In the genomic region with DNA sequence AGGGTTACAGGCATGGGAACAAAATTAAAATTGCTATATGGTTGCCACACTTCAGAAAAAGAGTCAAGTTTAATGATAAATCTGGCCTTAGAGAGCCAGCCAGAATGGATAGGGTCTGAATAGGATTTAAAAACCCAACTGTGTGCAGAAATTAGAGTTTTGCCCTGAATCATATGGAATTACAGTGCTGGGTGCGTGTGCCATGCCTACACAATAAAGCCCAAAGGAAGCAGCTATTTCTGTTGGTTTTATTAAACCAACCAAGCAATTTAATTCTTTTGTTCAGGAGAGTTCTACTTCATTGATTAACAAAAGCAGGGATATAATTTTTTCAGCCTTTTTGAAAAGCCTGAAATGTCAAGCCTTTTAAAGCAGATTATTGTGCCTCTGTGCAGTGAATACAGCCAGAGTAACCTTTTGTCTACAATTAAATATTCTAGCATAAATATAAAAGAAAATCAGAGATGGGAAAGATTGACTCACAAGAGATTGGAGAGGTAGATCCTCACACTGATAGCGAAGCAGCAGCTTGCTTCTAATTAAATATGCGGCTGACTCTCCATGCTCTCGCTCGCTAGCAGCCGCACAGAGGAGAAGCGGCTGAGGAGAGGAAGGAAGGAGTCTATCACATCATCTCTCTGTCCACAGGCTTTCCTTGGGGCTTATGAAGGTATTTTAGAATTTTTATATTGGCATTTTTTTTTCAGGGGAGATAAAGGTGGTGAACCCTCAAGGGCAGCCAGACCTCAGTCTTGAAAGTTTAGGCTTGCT, we compare ENCODE assay signal across 11 mouse cellular contexts. TPM values are rescaled to one million over a fixed set of nuclear protein-coding genes. Genes with fewer than 3 reads are reported as not detected.
DNase-seq lines count a peak whose midpoint lies in the region; ATAC-seq and TF ChIP-seq lines count a peak whose summit lies in the region.
"Had no signal": no experiment of that assay in that cellular context is flagged by ENCODE, and none has a peak within 500 bp of the region (broad histone marks: within the 10 kb centered on the region; RNA-seq: fewer than 3 reads in every experiment).

No protein-coding gene starts in this region.

- H3K4me3 ChIP-seq in forebrain, embryonic 15.5 days = peak overlapping the region; percentile 32
- peak overlapping the region; percentile 18; the same call in 1 of the 2 replicates for H3K4me3 ChIP-seq in midbrain, embryonic 10.5 days
- no peak overlapping the region for H3K4me3 ChIP-seq in neural tube, embryonic 15.5 days (replicated peaks)
- no peak overlapping the region for H3K4me3 ChIP-seq in heart, adult 2 months

- peak; percentile 91 for ATAC-seq in forebrain, embryonic 15.5 days (replicated peaks)
- ATAC-seq in neural tube, embryonic 15.5 days (ENCODE audit: low FRiP score) = peak; percentile 82; the same call in 1 of the 2 replicates
- ATAC-seq: CD4-positive, CD25-positive, alpha-beta regulatory T cell, adult 4 months had no signal

- no peak for TF ChIP-seq POLR2A in heart, adult 2 months (IDR thresholded peaks at IDR 0.05; ENCODE audit: insufficient read depth, low read depth, low read length)

- peak overlapping the region; percentile 76 for H3K27ac ChIP-seq in forebrain, embryonic 15.5 days (replicated peaks)
- no peak overlapping the region for H3K27ac ChIP-seq in midbrain, embryonic 10.5 days (replicated peaks)
- H3K27ac ChIP-seq in neural tube, embryonic 15.5 days (replicated peaks) = no peak overlapping the region
- H3K27ac ChIP-seq in heart, adult 2 months = no peak overlapping the region
- H3K27ac ChIP-seq: macrophage had no signal

- H3K79me2 ChIP-seq in heart, adult 2 months (replicated peaks; ENCODE audit: control insufficient read depth, insufficient read depth, low read length) = no peaks in the 10 kb centered on the region

- H3K36me3 ChIP-seq in forebrain, embryonic 15.5 days = no peaks in the 10 kb centered on the region
- no peaks in the 10 kb centered on the region for H3K36me3 ChIP-seq in midbrain, embryonic 10.5 days
- no peaks in the 10 kb centered on the region for H3K36me3 ChIP-seq in neural tube, embryonic 15.5 days
- H3K36me3 ChIP-seq in heart, adult 2 months (ENCODE audit: control insufficient read depth, insufficient read depth, low read length) = no peaks in the 10 kb centered on the region

- TF ChIP-seq EP300 in heart, adult 2 months (IDR thresholded peaks at IDR 0.05; ENCODE audit: insufficient read depth, low read depth, low read length) = no peak

- H3K9ac ChIP-seq in forebrain, embryonic 15.5 days (replicated peaks) = peak overlapping the region; percentile 28
- H3K9ac ChIP-seq in neural tube, embryonic 15.5 days (replicated peaks) = no peak overlapping the region
- H3K9ac ChIP-seq in heart, adult 2 months (ENCODE audit: low read depth, low read length) = no peak overlapping the region

- no peak for TF ChIP-seq CTCF in heart, adult 2 months (IDR thresholded peaks at IDR 0.05)

- no peaks in the 10 kb centered on the region for H3K27me3 ChIP-seq in forebrain, embryonic 15.5 days
- peaks cover 25% of the 10 kb centered on the region for H3K27me3 ChIP-seq in midbrain, embryonic 10.5 days (ENCODE audit: low read depth, poor library complexity, severe bottlenecking)
- H3K27me3 ChIP-seq in neural tube, embryonic 15.5 days (replicated peaks) = no peaks in the 10 kb centered on the region
- no peaks in the 10 kb centered on the region for H3K27me3 ChIP-seq in heart, adult 2 months (ENCODE audit: control insufficient read depth, insufficient read depth, low read length)

- H3K4me1 ChIP-seq in forebrain, embryonic 15.5 days = peaks cover 16% of the 10 kb centered on the region
- H3K4me1 ChIP-seq in midbrain, embryonic 10.5 days = peaks cover 32% of the 10 kb centered on the region
- peaks cover 8% of the 10 kb centered on the region for H3K4me1 ChIP-seq in neural tube, embryonic 15.5 days
- no peaks in the 10 kb centered on the region for H3K4me1 ChIP-seq in heart, adult 2 months (ENCODE audit: control insufficient read depth, insufficient read depth, low read length)

- DNase-seq in embryo, embryonic 10.5 days (ENCODE audit: low spot score) = peak; percentile 36
- DNase-seq in midbrain, embryonic 10.5 days (ENCODE audit: low spot score) = peak; percentile 27
- no peak for DNase-seq in heart, adult 2 months
- no peak for DNase-seq in cerebellum, adult 8-10 months
- no peak for DNase-seq in layer of hippocampus, adult 8-10 months (ENCODE audit: low spot score in 2 of 2)
- DNase-seq: cerebellum, postnatal 25 days; lung, adult 18-20 months had no signal

- intact Hi-C loops in heart, adult 2 months (cut with DNase I) = no loop called here

- no peaks in the 10 kb centered on the region for H3K9me3 ChIP-seq in forebrain, embryonic 15.5 days
- no peaks in the 10 kb centered on the region for H3K9me3 ChIP-seq in midbrain, embryonic 10.5 days (replicated peaks)
- H3K9me3 ChIP-seq in neural tube, embryonic 15.5 days (replicated peaks) = no peaks in the 10 kb centered on the region

- H3K4me2 ChIP-seq in forebrain, embryonic 15.5 days (replicated peaks) = peak overlapping the region; percentile 35
- H3K4me2 ChIP-seq in neural tube, embryonic 15.5 days = peak overlapping the region; percentile 31

- WGBS in forebrain, embryonic 15.5 days = 4% methylated on average over 7 of the region's 7 CpGs
- 18% methylated on average over 7 of the region's 7 CpGs for WGBS in midbrain, embryonic 10.5 days
- WGBS in neural tube, embryonic 15.5 days = 20% methylated on average over 7 of the region's 7 CpGs
- WGBS in heart, adult 2 months = 51% methylated on average over 7 of the region's 7 CpGs

RNA-seq across cellular contexts. Expression of a gene that starts 23.0 kb away (rescaled TPM):
- polyA plus RNA-seq in forebrain, embryonic 15.5 days (2015; fragmentation: Nextera tagmentation; extraction: Ambion mirVana) = 117 and 129 TPM in 2 replicates
- 189 and 196 TPM in 2 replicates for polyA plus RNA-seq in midbrain, embryonic 10.5 days (2016; fragmentation: Nextera tagmentation; extraction: Ambion mirVana)
- 132 and 133 TPM in 2 replicates for polyA plus RNA-seq in neural tube, embryonic 15.5 days (2015; fragmentation: Nextera tagmentation; extraction: Ambion mirVana)
- total RNA-seq in heart, adult 2 months (2021) = 100 to 1,000 TPM; 129 to 149 TPM
- 107 and 125 TPM in 2 replicates for polyA plus RNA-seq in heart, adult 2 months (2012; rRNA removed)
- total RNA-seq in layer of hippocampus, adult 8-10 months (2022) = 10 to 100 TPM; 41.3 to 59.3 (median 53.6) TPM

Comparison
In these comparisons a context has a peak if more than half of its experiments do, and no peak if none do; other contexts are left out.
1. DNase-seq: peak in embryo, embryonic 10.5 days (single experiment) and midbrain, embryonic 10.5 days (single experiment); none in heart, adult 2 months (0 of 2), cerebellum, adult 8-10 months (single experiment) and layer of hippocampus, adult 8-10 months (0 of 2).
2. H3K4me3 ChIP-seq: peak in forebrain, embryonic 15.5 days (single experiment) and midbrain, embryonic 10.5 days (single experiment); none in neural tube, embryonic 15.5 days (single experiment) and heart, adult 2 months (single experiment).